Mouse (Mus musculus): ENCODE measurements around the gene Maml3. TPM values are rescaled to one million over a fixed set of nuclear protein-coding genes. Genes with fewer than 3 reads are reported as not detected.

Maml3 gene
- total RNA-seq, 2 experiments from 2014 or later, result 2.5 to 4.4 TPM

- intact Hi-C loops (cut with DNase I), result no loop called here
- DNase-seq (ENCODE audit: low spot score), result no peak
Measured at GRCm38 (mm10) chr3:51969451-51969850, 135.4 kb downstream of the Maml3 start.

- intact Hi-C loops (cut with DNase I), result no loop called here
- no peak for DNase-seq (ENCODE audit: low spot score)
Measured at GRCm38 (mm10) chr3:51965841-51966240, 139.0 kb downstream of the Maml3 start.

DNA sequence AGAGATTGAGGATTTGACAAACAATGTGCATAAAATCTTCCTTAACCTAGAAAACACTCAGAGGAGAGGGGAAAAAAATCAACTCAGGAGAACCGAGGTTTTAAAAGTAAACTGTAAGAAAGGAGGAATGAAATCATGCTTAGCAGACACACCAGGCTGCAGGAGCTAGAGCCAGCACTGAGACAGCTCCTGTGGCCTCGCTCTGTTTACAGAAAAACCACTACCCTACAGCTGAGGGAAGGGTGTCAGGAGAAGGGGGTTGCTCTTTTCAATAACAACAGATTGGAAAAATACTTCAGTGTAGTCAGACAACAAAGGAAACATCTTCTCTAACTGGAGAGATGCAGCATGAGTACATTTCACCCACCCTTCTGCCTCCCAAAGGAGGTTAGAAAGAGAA is 139.4 kb downstream of the Maml3 start:
- intact Hi-C loops (cut with DNase I), result no loop called here
- no peak for DNase-seq (ENCODE audit: low spot score)

DNA sequence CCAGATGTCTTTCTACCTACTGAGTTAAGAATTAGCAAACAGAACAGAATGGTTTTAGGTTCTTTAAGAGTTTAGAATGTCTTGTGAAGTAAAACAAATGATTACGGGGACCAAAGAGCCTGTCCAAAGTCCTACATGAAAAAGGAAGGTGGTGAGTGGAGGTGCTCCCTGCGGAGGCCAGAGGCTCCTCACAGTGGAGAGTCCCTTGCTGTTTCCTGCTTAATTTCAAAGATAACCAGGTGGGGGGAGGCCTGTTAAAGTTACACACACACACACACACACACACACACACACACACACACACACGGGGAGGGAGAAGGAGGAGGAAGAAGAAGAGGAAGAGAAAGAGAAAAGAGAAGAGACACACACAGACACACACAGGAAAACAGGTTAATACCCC is 139.9 kb downstream of the Maml3 start:
- no peak for DNase-seq (ENCODE audit: low spot score)
- intact Hi-C loops (cut with DNase I), result no loop called here

DNA sequence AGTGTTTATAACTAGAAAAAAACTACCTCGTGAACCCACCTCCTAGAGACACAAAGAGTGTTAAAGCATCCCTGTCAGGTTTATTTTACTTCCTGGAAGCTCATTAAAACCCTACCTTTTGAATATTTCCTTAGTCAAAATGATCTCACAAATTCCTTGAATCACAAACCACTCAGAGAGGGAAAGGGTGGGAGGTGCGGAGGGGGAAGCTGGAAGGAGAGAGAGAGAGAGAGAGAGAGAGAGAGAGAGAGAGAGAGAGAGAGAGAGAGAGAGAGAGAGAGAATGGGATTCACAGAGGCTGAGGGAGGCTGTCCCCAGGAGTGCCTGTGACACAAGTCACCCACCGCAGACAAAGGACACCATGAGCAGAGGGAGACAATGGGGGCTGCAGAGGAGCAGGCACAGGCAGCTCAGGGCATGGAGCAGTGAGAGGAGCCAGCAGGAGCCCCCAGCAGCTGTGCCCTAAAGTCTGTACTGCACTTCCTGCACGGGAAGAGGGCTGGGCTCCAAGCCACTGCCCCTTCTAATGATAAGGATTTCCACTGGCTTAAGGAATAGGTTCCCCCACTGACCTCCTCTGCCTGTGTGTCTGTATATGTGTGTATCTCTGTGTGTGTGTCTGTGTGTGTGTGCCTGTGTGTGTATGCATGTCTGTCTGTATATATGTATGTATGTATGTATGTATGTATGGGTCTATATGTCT is 140.8 kb downstream of the Maml3 start:
- intact Hi-C loops (cut with DNase I), result no loop called here
- DNase-seq (ENCODE audit: low spot score), result no peak

DNA sequence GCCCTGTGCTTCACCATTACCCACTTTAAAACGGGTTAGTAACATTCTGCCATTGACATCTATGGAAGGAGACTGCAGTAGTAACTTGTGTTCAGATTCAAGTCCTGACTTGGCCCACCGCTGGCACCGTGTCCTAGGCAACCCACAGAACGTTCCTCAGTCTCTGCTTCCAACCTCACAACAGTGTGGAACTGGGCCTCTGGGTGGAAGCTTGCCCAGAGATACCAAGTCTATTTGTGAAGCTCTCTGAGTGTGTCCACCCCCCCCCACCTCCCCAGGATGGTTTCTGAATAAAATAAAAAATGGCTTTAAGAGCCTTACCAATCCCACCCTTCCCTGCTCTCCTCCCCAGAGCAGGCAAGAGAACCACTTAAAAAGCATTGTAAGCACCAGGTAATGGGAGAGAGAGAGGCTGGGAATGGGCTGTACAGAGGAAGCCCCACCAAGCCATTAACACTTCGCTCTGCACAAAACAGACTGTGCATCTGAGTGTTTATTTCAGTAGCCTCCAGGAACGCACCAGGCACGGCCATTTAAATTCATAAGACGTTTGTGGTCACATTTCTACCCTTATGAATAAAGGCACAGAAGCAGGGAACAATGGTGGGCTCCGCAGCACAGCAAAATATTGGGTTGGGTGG is 141.6 kb downstream of the Maml3 start:
- intact Hi-C loops (cut with DNase I), result no loop called here
- no peak for DNase-seq (ENCODE audit: low spot score)

- intact Hi-C loops (cut with DNase I), result no loop called here
- no peak for DNase-seq (ENCODE audit: low spot score)
Measured at GRCm38 (mm10) chr3:51958751-51959150, 146.1 kb downstream of the Maml3 start.

DNA sequence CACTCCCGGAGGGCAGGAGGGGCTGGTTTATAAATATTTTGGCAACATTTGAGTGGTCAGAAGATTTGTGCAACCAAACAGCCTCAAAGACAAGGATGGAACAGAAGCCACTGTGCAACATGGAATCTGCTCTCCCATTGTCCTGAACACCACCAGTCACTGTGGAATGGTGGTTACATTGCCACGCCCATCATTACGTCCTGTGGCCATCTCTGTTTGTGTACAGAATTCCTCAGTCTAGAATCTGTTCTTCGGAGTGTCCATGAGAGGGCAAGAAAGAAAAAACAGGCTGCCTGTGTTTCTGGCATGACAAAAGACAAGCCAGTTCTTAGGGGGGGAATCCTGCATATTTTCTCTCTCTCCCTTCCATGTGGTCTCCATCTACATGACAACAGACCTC is 150.4 kb downstream of the Maml3 start:
- intact Hi-C loops (cut with DNase I), result no loop called here

DNA sequence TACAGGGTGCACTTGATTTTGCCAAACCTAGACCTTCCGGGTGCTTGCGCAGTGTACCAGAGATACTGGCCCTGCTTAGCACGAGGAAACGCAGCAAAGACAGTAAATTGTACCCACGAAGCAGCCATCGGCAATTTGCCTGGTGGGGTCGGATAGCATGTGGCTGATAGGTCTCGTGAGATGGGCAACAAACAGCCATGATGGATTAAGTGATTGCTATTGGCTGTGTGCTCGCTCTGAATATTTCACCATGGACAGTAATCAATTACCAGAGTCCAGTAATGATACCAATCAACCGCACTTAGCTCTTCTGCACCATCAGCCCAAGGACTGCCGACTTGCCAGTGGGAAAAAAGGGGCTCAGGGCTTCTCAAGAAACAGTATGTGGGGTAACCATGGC is 150.9 kb downstream of the Maml3 start:
- intact Hi-C loops (cut with DNase I), result no loop called here
- no peak for DNase-seq (ENCODE audit: low spot score)

More for the DNA sequence above, 150.4 kb downstream of the Maml3 start:
- DNase-seq (ENCODE audit: low spot score), result no peak

DNA sequence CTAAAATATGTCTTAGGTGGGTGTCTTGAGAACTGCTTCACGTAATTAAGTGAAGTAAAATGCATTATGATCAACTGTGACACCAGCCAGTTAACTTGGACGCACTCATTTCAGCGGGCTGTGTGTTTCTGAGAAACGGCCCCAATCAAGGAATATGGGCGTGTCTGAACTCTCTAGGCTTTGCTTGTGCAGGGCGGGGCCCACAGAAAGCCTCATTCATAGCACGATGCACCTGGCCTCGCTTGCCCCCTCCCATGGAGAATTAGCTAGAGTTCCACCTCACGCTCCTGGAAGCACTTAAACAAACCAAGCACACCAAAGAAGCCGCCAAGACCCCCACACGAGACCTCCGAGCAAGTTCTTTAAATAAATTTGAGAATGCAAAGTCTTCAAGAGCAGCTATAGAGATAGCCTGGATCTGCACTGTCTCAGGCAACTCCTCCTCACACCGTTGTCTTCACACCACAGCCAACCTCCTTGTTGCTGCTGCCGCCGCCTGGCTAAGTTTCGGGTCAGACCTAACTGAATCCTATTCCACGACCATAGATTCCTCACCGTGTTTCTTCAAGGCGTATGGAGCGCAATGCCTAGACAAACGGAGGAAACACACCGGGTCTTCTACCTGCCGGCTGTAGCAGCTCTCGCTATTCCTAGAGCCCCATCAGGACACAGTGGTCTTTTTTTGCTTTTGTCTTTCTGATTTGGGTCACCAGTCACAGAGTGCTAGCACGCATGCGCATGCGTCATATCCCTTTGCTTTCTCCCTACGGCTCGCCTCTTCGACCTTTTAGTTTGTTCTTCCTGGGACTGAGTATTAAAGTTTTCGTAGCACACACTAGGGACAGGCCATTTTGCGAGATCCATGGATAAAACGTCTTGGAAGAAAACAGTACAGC is 151.9 kb downstream of the Maml3 start:
- DNase-seq (ENCODE audit: low spot score), result no peak
- intact Hi-C loops (cut with DNase I), result no loop called here

- intact Hi-C loops (cut with DNase I), result no loop called here
- no peak for DNase-seq (ENCODE audit: low spot score)
Measured at GRCm38 (mm10) chr3:51952267-51952666, 152.6 kb downstream of the Maml3 start.

- DNase-seq (ENCODE audit: low spot score), result no peak
- intact Hi-C loops (cut with DNase I), result no loop called here
Measured at GRCm38 (mm10) chr3:51949651-51950050, 155.2 kb downstream of the Maml3 start.

GRCm38 (mm10) chr3:51947168-51947567 is 157.7 kb downstream of the Maml3 start:
- DNase-seq (ENCODE audit: low spot score), result no peak

GRCm38 (mm10) chr3:51943642-51944041 is 161.2 kb downstream of the Maml3 start:
- peak; percentile 45 for DNase-seq (ENCODE audit: low spot score)
- intact Hi-C loops (cut with DNase I), result no loop called here

More at GRCm38 (mm10) chr3:51947168-51947567, 157.7 kb downstream of the Maml3 start:
- intact Hi-C loops (cut with DNase I), result no loop called here

DNA sequence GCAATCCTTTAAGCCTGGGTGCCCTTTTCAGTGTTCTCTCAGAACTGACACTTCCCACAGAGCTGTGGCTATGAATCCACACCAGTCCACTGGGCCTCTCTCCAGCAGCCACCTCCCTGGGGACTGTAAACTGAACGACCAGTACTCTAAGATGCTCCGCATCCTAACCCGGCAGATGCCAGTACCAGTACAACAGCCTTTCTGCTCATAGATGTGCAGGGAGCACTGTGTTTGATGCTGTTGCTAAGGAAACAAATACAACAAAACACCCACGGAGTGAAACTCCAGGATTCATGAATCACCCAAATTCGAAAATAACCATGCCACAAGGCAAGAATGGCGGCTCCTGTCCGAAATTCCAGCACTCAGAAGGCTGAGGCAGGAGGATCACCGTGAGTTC is 163.1 kb downstream of the Maml3 start:
- DNase-seq (ENCODE audit: low spot score), result peak; percentile 38
- intact Hi-C loops (cut with DNase I), result no loop called here

DNA sequence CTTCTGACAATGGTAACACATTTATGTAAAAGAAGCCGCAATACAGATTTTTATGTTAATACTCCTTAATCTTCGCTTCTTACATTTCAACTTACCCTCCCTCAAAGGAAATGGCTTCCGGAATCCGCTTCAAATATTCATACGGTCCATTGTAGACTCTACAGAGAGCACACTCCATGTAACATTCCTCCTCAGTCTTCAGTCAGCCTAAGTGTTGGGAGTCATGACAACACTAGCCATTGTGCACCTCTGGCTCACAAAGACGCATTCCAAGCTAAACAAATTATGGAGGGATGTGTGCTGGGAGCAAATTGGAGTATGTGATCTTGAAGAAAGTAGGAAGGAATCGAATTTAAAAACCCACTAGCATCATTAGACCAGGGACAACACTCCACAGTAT is 165.0 kb downstream of the Maml3 start:
- DNase-seq (ENCODE audit: low spot score), result no peak
- intact Hi-C loops (cut with DNase I), result no loop called here

- intact Hi-C loops (cut with DNase I), result no loop called here
- DNase-seq (ENCODE audit: low spot score), result no peak
Measured at GRCm38 (mm10) chr3:51939054-51939453, 165.8 kb downstream of the Maml3 start.

GRCm38 (mm10) chr3:51937176-51937575 is 167.7 kb downstream of the Maml3 start:
- intact Hi-C loops (cut with DNase I), result no loop called here
- no peak for DNase-seq (ENCODE audit: low spot score)

- intact Hi-C loops (cut with DNase I), result no loop called here
- no peak for DNase-seq (ENCODE audit: low spot score)
Measured at GRCm38 (mm10) chr3:51934531-51935485, 170.1 kb downstream of the Maml3 start.

DNA sequence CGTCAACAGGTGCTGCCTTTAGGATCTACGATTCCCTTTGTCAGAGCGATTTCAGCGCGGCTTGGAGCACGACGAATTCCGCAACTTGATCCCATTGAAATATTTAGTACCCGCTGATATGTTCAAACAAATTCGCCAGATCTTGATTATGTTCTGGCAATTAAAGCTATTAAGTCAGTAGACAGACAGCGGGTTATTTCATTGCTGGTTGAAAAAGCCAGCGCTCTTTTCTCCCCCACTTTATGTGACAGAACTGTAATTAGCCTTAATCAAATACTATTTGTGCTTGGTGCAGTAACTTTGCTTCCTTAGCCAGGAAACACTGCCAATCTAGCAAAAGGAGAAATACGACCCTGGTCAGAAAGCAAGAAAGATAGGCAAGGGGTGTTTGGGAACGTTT is 176.7 kb downstream of the Maml3 start:
- no peak for DNase-seq (ENCODE audit: low spot score)
- intact Hi-C loops (cut with DNase I), result no loop called here
